Mouse (Mus musculus) kidney, adult 2 months (tissue): Measurements from ENCODE around the gene Cd48.

Source experiments
- CTCF ChIP-seq: fragments of 200-500 bp; conservative IDR thresholded peaks from 2 replicates; pipeline ENCODE4 v1.5.1; 2011; ENCODE audit warnings: low read depth, mild to moderate bottlenecking, control low read depth, low read length, moderate library complexity, mixed read lengths; ENCODE audit not compliant: insufficient read depth, insufficient read length
- POLR2A ChIP-seq: fragments of 200-500 bp; IDR thresholded peaks from one replicate; pipeline ENCODE4 v1.6.1; 2011; ENCODE audit warnings: low read depth, low read length, control low read depth

GRCm38 (mm10) chr1:171672854-171673475, 8.8 kb upstream of the Cd48 start:
- no peak for TF ChIP-seq CTCF
- TF ChIP-seq POLR2A, result no peak
